Mouse (Mus musculus): ENCODE measurements around the gene Slc22a14.

GRCm38 (mm10) chr9:119408898-119409664 lies 43.7 kb upstream of the Slc22a14 start:
- no peak for TF ChIP-seq CTCF (IDR thresholded peaks at IDR 0.05; ENCODE audit: borderline replicate concordance, insufficient read depth, low read depth, low read length)
- TF ChIP-seq POLR2A (IDR thresholded peaks at IDR 0.05; ENCODE audit: borderline replicate concordance, insufficient read depth, low read length) = no peak

Data from cerebellum, adult 2 months (tissue).